Mouse (Mus musculus): ENCODE data around the gene Edem1. TPM values are rescaled to one million over a fixed set of nuclear protein-coding genes. Genes with fewer than 3 reads are reported as not detected.

Gene Edem1
- polyA plus RNA-seq, 1 experiment from 2014 or later: 8.1 TPM

- no peak overlapping the region for H3K27ac ChIP-seq (replicated peaks)
- no peak overlapping the region for H3K4me2 ChIP-seq
- WGBS: 90% methylated on average over 2 of the region's 2 CpGs
- no peak overlapping the region for H3K9ac ChIP-seq
- no peaks in the 10 kb centered on the region for H3K36me3 ChIP-seq
- no peaks in the 10 kb centered on the region for H3K27me3 ChIP-seq
- H3K4me3 ChIP-seq: no peak overlapping the region
- ATAC-seq (ENCODE audit: low read depth): no peak
- no peaks in the 10 kb centered on the region for H3K4me1 ChIP-seq (replicated peaks)
- peaks cover 5% of the 10 kb centered on the region; the same call in 1 of the 2 replicates for H3K9me3 ChIP-seq
Observed at GRCm38 (mm10) chr6:108883826-108884225, 55.4 kb downstream of the Edem1 start.

- Histone ChIP-seq H3K36me3 (no peaks in the 10 kb centered on the region), H3K9ac (no peak overlapping the region), H3K4me2 (no peak overlapping the region), H3K27ac (replicated peaks) (no peak overlapping the region), H3K4me1 (replicated peaks) (no peaks in the 10 kb centered on the region), H3K4me3 (no peak overlapping the region), H3K27me3 (no peaks in the 10 kb centered on the region), H3K9me3 (peaks cover 5% of the 10 kb centered on the region; the same call in 1 of the 2 replicates)
- no peak for ATAC-seq (ENCODE audit: low read depth)
- 71% methylated on average over 5 of the region's 5 CpGs for WGBS
Observed at GRCm38 (mm10) chr6:108884603-108885002, 56.2 kb downstream of the Edem1 start.

- no peaks in the 10 kb centered on the region for H3K27me3 ChIP-seq
- ATAC-seq (ENCODE audit: low read depth): no peak
- H3K4me1 ChIP-seq (replicated peaks): no peaks in the 10 kb centered on the region
- H3K9me3 ChIP-seq: 0 out of 2 replicates have a peak, but pooled peaks cover 1% of the 10 kb centered on the region
- no peaks in the 10 kb centered on the region for H3K36me3 ChIP-seq
- no peak overlapping the region for H3K4me2 ChIP-seq
- no peak overlapping the region for H3K9ac ChIP-seq
- H3K27ac ChIP-seq (replicated peaks): no peak overlapping the region
- 79% methylated on average over 4 of the region's 4 CpGs for WGBS
- H3K4me3 ChIP-seq: no peak overlapping the region
Observed at GRCm38 (mm10) chr6:108886346-108886745, 57.9 kb downstream of the Edem1 start.

GRCm38 (mm10) chr6:108892589-108892988 is 64.1 kb downstream of the Edem1 start:
- no peaks in the 10 kb centered on the region for H3K9me3 ChIP-seq
- WGBS: 86% methylated on average over 5 of the region's 5 CpGs
- H3K27ac ChIP-seq (replicated peaks): no peak overlapping the region
- no peaks in the 10 kb centered on the region for H3K27me3 ChIP-seq
- no peak overlapping the region for H3K9ac ChIP-seq
- no peaks in the 10 kb centered on the region for H3K36me3 ChIP-seq
- H3K4me3 ChIP-seq: no peak overlapping the region
- H3K4me2 ChIP-seq: no peak overlapping the region
- no peaks in the 10 kb centered on the region for H3K4me1 ChIP-seq (replicated peaks)
- no peak for ATAC-seq (ENCODE audit: low read depth)

- H3K4me3 ChIP-seq: no peak overlapping the region
- H3K27ac ChIP-seq (replicated peaks): no peak overlapping the region
- WGBS: 83% methylated on average over 2 of the region's 2 CpGs
- H3K9me3 ChIP-seq: no peaks in the 10 kb centered on the region
- no peak overlapping the region for H3K4me2 ChIP-seq
- H3K9ac ChIP-seq: no peak overlapping the region
- no peak for ATAC-seq (ENCODE audit: low read depth)
- no peaks in the 10 kb centered on the region for H3K27me3 ChIP-seq
- H3K36me3 ChIP-seq: no peaks in the 10 kb centered on the region
- no peaks in the 10 kb centered on the region for H3K4me1 ChIP-seq (replicated peaks)
Observed at GRCm38 (mm10) chr6:108895129-108895528, 66.7 kb downstream of the Edem1 start.

- Histone ChIP-seq H3K27ac (replicated peaks) (no peak overlapping the region), H3K4me1 (replicated peaks) (no peaks in the 10 kb centered on the region), H3K36me3 (no peaks in the 10 kb centered on the region), H3K9ac (no peak overlapping the region), H3K4me2 (no peak overlapping the region), H3K4me3 (no peak overlapping the region), H3K27me3 (no peaks in the 10 kb centered on the region), H3K9me3 (no peaks in the 10 kb centered on the region)
- 90% methylated on average over 3 of the region's 3 CpGs for WGBS
- ATAC-seq (ENCODE audit: low read depth): no peak
Observed at GRCm38 (mm10) chr6:108895976-108896375, 67.5 kb downstream of the Edem1 start.

GRCm38 (mm10) chr6:108896525-108897087 is 68.2 kb downstream of the Edem1 start:
- Histone ChIP-seq H3K27ac (replicated peaks) (no peak overlapping the region), H3K36me3 (no peaks in the 10 kb centered on the region), H3K27me3 (no peaks in the 10 kb centered on the region), H3K4me1 (replicated peaks) (no peaks in the 10 kb centered on the region), H3K4me3 (no peak overlapping the region), H3K9ac (no peak overlapping the region), H3K9me3 (no peaks in the 10 kb centered on the region), H3K4me2 (no peak overlapping the region)
- 89% methylated on average over 8 of the region's 8 CpGs for WGBS
- no peak for ATAC-seq (ENCODE audit: low read depth)

- H3K27me3 ChIP-seq: no peaks in the 10 kb centered on the region
- no peak overlapping the region for H3K4me2 ChIP-seq
- WGBS: 85% methylated on average over 2 of the region's 2 CpGs
- H3K9ac ChIP-seq: no peak overlapping the region
- H3K4me1 ChIP-seq (replicated peaks): no peaks in the 10 kb centered on the region
- H3K36me3 ChIP-seq: no peaks in the 10 kb centered on the region
- H3K4me3 ChIP-seq: no peak overlapping the region
- no peak for ATAC-seq (ENCODE audit: low read depth)
- H3K27ac ChIP-seq (replicated peaks): no peak overlapping the region
- H3K9me3 ChIP-seq: no peaks in the 10 kb centered on the region
Observed at GRCm38 (mm10) chr6:108899231-108899630, 70.8 kb downstream of the Edem1 start.

GRCm38 (mm10) chr6:108902124-108902523 is 73.7 kb downstream of the Edem1 start:
- H3K9ac ChIP-seq: no peak overlapping the region
- no peak overlapping the region for H3K4me3 ChIP-seq
- no peak for ATAC-seq (ENCODE audit: low read depth)
- H3K4me1 ChIP-seq (replicated peaks): no peaks in the 10 kb centered on the region
- no peak overlapping the region for H3K4me2 ChIP-seq
- H3K27ac ChIP-seq (replicated peaks): no peak overlapping the region
- H3K27me3 ChIP-seq: no peaks in the 10 kb centered on the region
- no peaks in the 10 kb centered on the region for H3K36me3 ChIP-seq
- H3K9me3 ChIP-seq: no peaks in the 10 kb centered on the region

GRCm38 (mm10) chr6:108903280-108903679 is 74.8 kb downstream of the Edem1 start:
- no peaks in the 10 kb centered on the region for H3K36me3 ChIP-seq
- no peak overlapping the region for H3K4me2 ChIP-seq
- H3K4me3 ChIP-seq: no peak overlapping the region
- H3K27me3 ChIP-seq: no peaks in the 10 kb centered on the region
- H3K4me1 ChIP-seq (replicated peaks): no peaks in the 10 kb centered on the region
- H3K9me3 ChIP-seq: no peaks in the 10 kb centered on the region
- no peak for ATAC-seq (ENCODE audit: low read depth)
- no peak overlapping the region for H3K9ac ChIP-seq
- 85% methylated on average over 4 of the region's 4 CpGs for WGBS
- H3K27ac ChIP-seq (replicated peaks): no peak overlapping the region

- Histone ChIP-seq H3K9ac (no peak overlapping the region), H3K4me1 (replicated peaks) (no peaks in the 10 kb centered on the region), H3K27me3 (no peaks in the 10 kb centered on the region), H3K9me3 (no peaks in the 10 kb centered on the region), H3K4me2 (no peak overlapping the region), H3K36me3 (no peaks in the 10 kb centered on the region), H3K27ac (replicated peaks) (no peak overlapping the region), H3K4me3 (no peak overlapping the region)
- no peak for ATAC-seq (ENCODE audit: low read depth)
- WGBS: 57% methylated on average over 1 of the region's 1 CpGs
Observed at GRCm38 (mm10) chr6:108906539-108906938, 78.1 kb downstream of the Edem1 start.
